Comparison of ENCODE assay signal across 18 mouse cellular contexts in genomic region chr3:100731347-100731746, GRCm38 (mm10). TPM values are rescaled to one million over a fixed set of nuclear protein-coding genes. Genes with fewer than 3 reads are reported as not detected.
DNase-seq lines count a peak whose midpoint lies in the region; ATAC-seq lines count a peak whose summit lies in the region.
"Had no signal": no experiment of that assay in that cellular context is flagged by ENCODE, and none has a peak within 500 bp of the region (broad histone marks: within the 10 kb centered on the region; RNA-seq: fewer than 3 reads in every experiment).

No protein-coding gene starts in this region.

- DNase-seq in forebrain, embryonic 14.5 days (ENCODE audit: low spot score): peak; percentile 11
- DNase-seq in layer of hippocampus, adult 11-12 months (ENCODE audit: low spot score): peak; percentile 55
- no peak for DNase-seq in layer of hippocampus, postnatal 25 days (ENCODE audit: extremely low spot score in 1 of 2, low spot score in 1 of 2)
- DNase-seq in brain, embryonic 18.5 days (ENCODE audit: low read depth, low spot score): peak; percentile 42
- peak; percentile 32 for DNase-seq in telencephalon, adult 2 months (ENCODE audit: low read depth, low spot score)
- DNase-seq in lung, postnatal 4 days: no peak
- DNase-seq: adrenal gland, postnatal 10 days; cerebellum, adult 2 months; cerebellum, postnatal 10 days; embryo, embryonic 11 days; gastrocnemius, postnatal 10 days; heart, postnatal 36 days had no signal

- H3K4me2 ChIP-seq in forebrain, embryonic 14.5 days (ENCODE audit: low read length): no peak overlapping the region
- H3K4me2 ChIP-seq in forebrain, embryonic 13.5 days: no peak overlapping the region
- H3K4me2 ChIP-seq: embryonic facial prominence, embryonic 15.5 days; forebrain, embryonic 12.5 days; heart, embryonic 13.5 days; hindbrain, embryonic 15.5 days had no signal

- no peaks in the 10 kb centered on the region for H3K27me3 ChIP-seq in forebrain, embryonic 14.5 days (replicated peaks; ENCODE audit: control insufficient read depth, insufficient read depth, low read length)
- H3K27me3 ChIP-seq in forebrain, embryonic 13.5 days: no peaks in the 10 kb centered on the region
- H3K27me3 ChIP-seq: embryonic facial prominence, embryonic 15.5 days; forebrain, embryonic 12.5 days; hindbrain, embryonic 15.5 days had no signal

- no peak overlapping the region for H3K4me3 ChIP-seq in forebrain, embryonic 14.5 days (ENCODE audit: low read depth, low read length)
- H3K4me3 ChIP-seq in forebrain, embryonic 13.5 days: no peak overlapping the region
- H3K4me3 ChIP-seq: embryonic facial prominence, embryonic 15.5 days; erythroblast, embryonic 14.5 days; forebrain, embryonic 12.5 days; heart, embryonic 13.5 days; hindbrain, embryonic 15.5 days had no signal

- H3K9me3 ChIP-seq in forebrain, embryonic 14.5 days (replicated peaks; ENCODE audit: control insufficient read depth, low read length): no peaks in the 10 kb centered on the region
- H3K9me3 ChIP-seq in forebrain, embryonic 13.5 days (replicated peaks): no peaks in the 10 kb centered on the region
- H3K9me3 ChIP-seq: embryonic facial prominence, embryonic 15.5 days; forebrain, embryonic 12.5 days; heart, embryonic 13.5 days; hindbrain, embryonic 15.5 days had no signal

- ATAC-seq in forebrain, embryonic 14.5 days: no peak
- no peak for ATAC-seq in forebrain, embryonic 13.5 days

- H3K27ac ChIP-seq in forebrain, embryonic 14.5 days (ENCODE audit: low read depth, low read length): no peak overlapping the region
- no peak overlapping the region for H3K27ac ChIP-seq in forebrain, embryonic 13.5 days
- H3K27ac ChIP-seq: embryonic facial prominence, embryonic 15.5 days; forebrain, embryonic 12.5 days; heart, embryonic 13.5 days; hindbrain, embryonic 15.5 days had no signal

- WGBS in forebrain, embryonic 14.5 days: 85% methylated on average over 3 of the region's 3 CpGs
- 93% methylated on average over 3 of the region's 3 CpGs for WGBS in forebrain, embryonic 13.5 days

- no peaks in the 10 kb centered on the region for H3K36me3 ChIP-seq in forebrain, embryonic 14.5 days (ENCODE audit: control insufficient read depth, insufficient read depth, low read length)
- H3K36me3 ChIP-seq in forebrain, embryonic 13.5 days (ENCODE audit: poor library complexity, severe bottlenecking): no peaks in the 10 kb centered on the region
- H3K36me3 ChIP-seq: embryonic facial prominence, embryonic 15.5 days; forebrain, embryonic 12.5 days; heart, embryonic 13.5 days; hindbrain, embryonic 15.5 days had no signal

- H3K4me1 ChIP-seq in forebrain, embryonic 14.5 days (ENCODE audit: control insufficient read depth, insufficient read depth, low read length): no peaks in the 10 kb centered on the region
- no peaks in the 10 kb centered on the region for H3K4me1 ChIP-seq in forebrain, embryonic 13.5 days
- H3K4me1 ChIP-seq: forebrain, embryonic 12.5 days; hindbrain, embryonic 15.5 days had no signal

- H3K9ac ChIP-seq in forebrain, embryonic 14.5 days (ENCODE audit: low read length): no peak overlapping the region
- H3K9ac ChIP-seq in forebrain, embryonic 13.5 days: no peak overlapping the region
- H3K9ac ChIP-seq: embryonic facial prominence, embryonic 15.5 days; forebrain, embryonic 12.5 days; heart, embryonic 13.5 days; hindbrain, embryonic 15.5 days had no signal

RNA-seq across cellular contexts. Expression of gene Man1a2, which starts 46.0 kb away (rescaled TPM):
- polyA plus RNA-seq in forebrain, embryonic 14.5 days (2014; fragmentation: Nextera tagmentation; extraction: Ambion mirVana): 28.6 and 36.8 TPM in 2 replicates
- polyA plus RNA-seq in forebrain, embryonic 13.5 days (2015; fragmentation: Nextera tagmentation; extraction: Ambion mirVana): 31.0 and 35.4 TPM in 2 replicates
- 100 to 1,000 TPM; 122 to 141 TPM for total RNA-seq in layer of hippocampus, postnatal 25 days (2021)

Comparison
In these comparisons a context has a peak if more than half of its experiments do, and no peak if none do; other contexts are left out.
1. DNase-seq: peak in forebrain, embryonic 14.5 days (single experiment), layer of hippocampus, adult 11-12 months (single experiment), brain, embryonic 18.5 days (single experiment) and telencephalon, adult 2 months (single experiment); none in layer of hippocampus, postnatal 25 days (0 of 2) and lung, postnatal 4 days (0 of 2).